Mouse (Mus musculus) testis, postnatal 14 days (tissue): Measurements from ENCODE around the gene Tmem179.

Source experiments
- DNase-seq: peaks from one replicate; pipeline ENCODE4 v3.0.0; 2021; ENCODE audit warnings: low spot score

The Tmem179 gene

GRCm38 (mm10) chr12:112463750-112464444 lies 52.6 kb downstream of the Tmem179 start:
- DNase-seq = no peak

GRCm38 (mm10) chr12:112463209-112463608 lies 53.3 kb downstream of the Tmem179 start:
- peak; percentile 39 for DNase-seq

- no peak for DNase-seq
Measured at GRCm38 (mm10) chr12:112462423-112462822, 54.1 kb downstream of the Tmem179 start.

GRCm38 (mm10) chr12:112457839-112458238 lies 58.7 kb downstream of the Tmem179 start:
- no peak for DNase-seq

GRCm38 (mm10) chr12:112456144-112456713 lies 60.3 kb downstream of the Tmem179 start:
- no peak for DNase-seq

- no peak for DNase-seq
Measured at GRCm38 (mm10) chr12:112451826-112452225, 64.7 kb downstream of the Tmem179 start.

- no peak for DNase-seq
Measured at GRCm38 (mm10) chr12:112451381-112451780, 65.2 kb downstream of the Tmem179 start.

- no peak for DNase-seq
Measured at GRCm38 (mm10) chr12:112450883-112451282, 65.7 kb downstream of the Tmem179 start.
